Mouse (Mus musculus) E14TG2a.4 (cell line): ENCODE measurements around the gene Snx21.

Source experiments
- CTCF ChIP-seq: conservative IDR thresholded peaks from 2 replicates; pipeline ENCODE4 v1.5.1; 2014; ENCODE audit warnings: low read length
- NANOG ChIP-seq: IDR thresholded peaks from 2 replicates; pipeline ENCODE4 v1.6.1; 2014; ENCODE audit warnings: borderline replicate concordance, low read length, mixed read lengths
- POU5F1 ChIP-seq: IDR thresholded peaks from 2 replicates; pipeline ENCODE4 v1.6.1; 2014; ENCODE audit warnings: low read length, borderline replicate concordance

- no peak for TF ChIP-seq CTCF
- TF ChIP-seq POU5F1 = no peak
- TF ChIP-seq NANOG = no peak
These were observed 39.7 kb upstream of the Snx21 start, which contains the start of the genes Wfdc3 and Dnttip1 for GRCm38 (mm10) chr2:164745843-164746479.
